Mouse (Mus musculus) cerebellum, adult 2 months (tissue): Measurements from ENCODE around the gene Dao. TPM values are rescaled to one million over a fixed set of nuclear protein-coding genes. Genes with fewer than 3 reads are reported as not detected.
A peak's percentile ranks its signal among the peaks of the same experiment; 100 is the strongest.

ENCODE experiments used
- DNase-seq, 2 experiments: peaks; one replicate each; pipeline ENCODE4 v3.0.0; 2021
- H3K27ac ChIP-seq: fragments of 200-500 bp; 2 replicates; pipeline ENCODE4 v1.5.1; 2012; ENCODE audit warnings: low read length, control low read depth, inconsistent platforms; ENCODE audit not compliant: insufficient read depth
- H3K27me3 ChIP-seq: fragments of 200-500 bp; 2 replicates; pipeline ENCODE4 v1.6.1; 2012; ENCODE audit warnings: inconsistent platforms, mild to moderate bottlenecking, low read length, moderate library complexity; ENCODE audit not compliant: control insufficient read depth, insufficient read depth
- H3K4me1 ChIP-seq: fragments of 200-500 bp; 2 replicates; pipeline ENCODE4 v1.6.1; 2011; ENCODE audit warnings: low read length; ENCODE audit not compliant: control insufficient read depth, insufficient read depth
- H3K4me3 ChIP-seq: fragments of 200-500 bp; replicated peaks from 2 replicates; pipeline ENCODE3; 2011; ENCODE audit warnings: mild to moderate bottlenecking, low read depth, low read length, control low read depth; ENCODE audit not compliant: insufficient read depth
- CTCF ChIP-seq: fragments of 200-500 bp; IDR thresholded peaks from 2 replicates; pipeline ENCODE4 v1.5.1; 2011; ENCODE audit warnings: low read depth, mild to moderate bottlenecking, control low read depth, low read length, moderate library complexity, borderline replicate concordance; ENCODE audit not compliant: insufficient read depth
- POLR2A ChIP-seq: fragments of 200-500 bp; IDR thresholded peaks from 2 replicates; pipeline ENCODE4 v1.6.1; 2011; ENCODE audit warnings: low read length, control low read depth, borderline replicate concordance; ENCODE audit not compliant: insufficient read depth
- WGBS: fragments of 180-500 bp; shearing (Covaris S2); methylation state at CpG from one replicate; pipeline ENCODE4 v1.1.7; 2018; 5-methylcytosine and 5-hydroxymethylcytosine counted together
- polyA plus RNA-seq: library from polyadenylated mRNA; depleted of rRNA; stranded (reverse); fragments of >200 nt; gene quantifications from 2 replicates; pipeline ENCODE4 v1.2.3, GENCODE M21; 2012

Gene Dao
- polyA plus RNA-seq, 1 experiment, result 51.3 TPM

- H3K27me3 ChIP-seq, result no peaks in the 10 kb centered on the region
- DNase-seq, result peak; percentile 42 to 64
- TF ChIP-seq CTCF (no peak), POLR2A (no peak)
- H3K27ac ChIP-seq, result peak overlapping the region; percentile 58; the same call in 1 of the 2 replicates
- H3K4me1 ChIP-seq, result peaks cover 18% of the 10 kb centered on the region
- 14% methylated on average over 10 of the region's 10 CpGs for WGBS
- no peak overlapping the region for H3K4me3 ChIP-seq
Observed at GRCm38 (mm10) chr5:114035111-114035510, 31.6 kb downstream of the Dao start.

GRCm38 (mm10) chr5:114040508-114040907 lies 37.0 kb downstream of the Dao start:
- WGBS, result 25% methylated on average over 8 of the region's 8 CpGs
- peaks cover 2% of the 10 kb centered on the region; the same call in 1 of the 2 replicates for H3K4me1 ChIP-seq
- no peak for DNase-seq
- no peak overlapping the region for H3K27ac ChIP-seq
- TF ChIP-seq CTCF (no peak), POLR2A (no peak)
- H3K4me3 ChIP-seq, result no peak overlapping the region
- no peaks in the 10 kb centered on the region for H3K27me3 ChIP-seq

- H3K4me3 ChIP-seq, result no peak overlapping the region
- DNase-seq, result no peak
- TF ChIP-seq CTCF (no peak), POLR2A (no peak)
- H3K27me3 ChIP-seq, result no peaks in the 10 kb centered on the region
- 76% methylated on average over 1 of the region's 1 CpGs for WGBS
- no peak overlapping the region for H3K27ac ChIP-seq
- no peaks in the 10 kb centered on the region for H3K4me1 ChIP-seq
Observed at GRCm38 (mm10) chr5:114040911-114041310, 37.4 kb downstream of the Dao start.

- Histone ChIP-seq H3K27me3 (no peaks in the 10 kb centered on the region), H3K4me1 (no peaks in the 10 kb centered on the region), H3K27ac (no peak overlapping the region), H3K4me3 (no peak overlapping the region)
- TF ChIP-seq POLR2A (no peak), CTCF (no peak)
- 44% methylated on average over 15 of the region's 15 CpGs for WGBS
- DNase-seq, result no peak
Observed at GRCm38 (mm10) chr5:114041327-114041930, 37.9 kb downstream of the Dao start.

GRCm38 (mm10) chr5:114043800-114044199 lies 40.3 kb downstream of the Dao start:
- Histone ChIP-seq H3K4me3 (no peak overlapping the region), H3K27me3 (no peaks in the 10 kb centered on the region), H3K27ac (no peak overlapping the region), H3K4me1 (no peaks in the 10 kb centered on the region)
- DNase-seq, result no peak
- WGBS, result 89% methylated on average over 4 of the region's 4 CpGs
- TF ChIP-seq CTCF (no peak), POLR2A (no peak)

GRCm38 (mm10) chr5:114045134-114045533 lies 41.6 kb downstream of the Dao start:
- Histone ChIP-seq H3K4me3 (no peak overlapping the region), H3K4me1 (no peaks in the 10 kb centered on the region), H3K27me3 (no peaks in the 10 kb centered on the region), H3K27ac (no peak overlapping the region)
- DNase-seq, result no peak
- TF ChIP-seq CTCF, result no peak
- no peak for TF ChIP-seq POLR2A
- WGBS, result 88% methylated on average over 1 of the region's 1 CpGs

GRCm38 (mm10) chr5:114046151-114046550 lies 42.6 kb downstream of the Dao start:
- Histone ChIP-seq H3K4me1 (no peaks in the 10 kb centered on the region), H3K4me3 (no peak overlapping the region), H3K27ac (no peak overlapping the region), H3K27me3 (no peaks in the 10 kb centered on the region)
- TF ChIP-seq CTCF, result no peak
- TF ChIP-seq POLR2A, result no peak
- no peak for DNase-seq
- WGBS, result 52% methylated on average over 3 of the region's 3 CpGs

GRCm38 (mm10) chr5:114046604-114047003 lies 43.1 kb downstream of the Dao start:
- TF ChIP-seq CTCF (peak; percentile 52; the same call in 1 of the 2 replicates), POLR2A (no peak)
- H3K4me3 ChIP-seq, result no peak overlapping the region
- no peaks in the 10 kb centered on the region for H3K27me3 ChIP-seq
- DNase-seq, result no peak
- 51% methylated on average over 3 of the region's 3 CpGs for WGBS
- H3K4me1 ChIP-seq, result no peaks in the 10 kb centered on the region
- no peak overlapping the region for H3K27ac ChIP-seq
